Mouse (Mus musculus): ENCODE results near the gene Gmppb. TPM values are rescaled to one million over a fixed set of nuclear protein-coding genes. Genes with fewer than 3 reads are reported as not detected.

The Gmppb gene
- total RNA-seq, 2 experiments from 2014 or later = 7.8 to 10.7 TPM

DNA sequence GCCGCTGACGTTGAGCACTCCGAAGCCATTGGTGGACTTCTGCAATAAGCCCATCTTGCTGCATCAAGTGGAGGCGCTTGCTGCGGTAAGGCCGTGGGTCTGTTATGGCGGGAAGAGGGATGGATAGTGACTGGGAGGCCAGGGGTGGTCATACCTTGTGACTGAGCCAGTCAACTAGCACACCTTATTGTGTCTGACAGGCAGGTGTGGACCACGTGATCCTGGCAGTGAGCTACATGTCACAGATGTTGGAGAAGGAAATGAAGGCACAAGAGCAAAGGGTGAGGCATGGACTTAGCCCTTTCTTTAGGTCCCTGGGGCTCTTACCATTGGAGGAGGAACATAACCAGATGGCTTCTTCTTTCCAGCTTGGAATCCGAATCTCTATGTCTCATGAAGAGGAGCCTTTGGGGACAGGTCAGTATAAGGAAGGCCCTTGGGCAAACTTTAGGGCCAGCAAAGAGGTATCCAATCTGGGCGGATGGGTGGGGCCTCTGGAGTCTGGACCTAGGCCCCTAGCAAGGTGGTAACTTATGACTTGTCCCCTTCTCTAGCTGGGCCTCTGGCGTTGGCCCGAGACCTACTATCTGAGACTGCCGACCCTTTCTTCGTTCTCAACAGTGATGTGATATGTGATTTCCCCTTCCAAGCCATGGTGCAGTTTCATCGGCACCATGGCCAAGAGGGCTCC, 664 bp downstream of the Gmppb start:
- no peak for ATAC-seq (replicated peaks; ENCODE audit: low FRiP score, low TSS enrichment, poor library complexity, severe bottlenecking)

GRCm38 (mm10) chr9:108051184-108051930, 2.3 kb downstream of the Gmppb start:
- no peak for ATAC-seq (replicated peaks; ENCODE audit: low FRiP score, low TSS enrichment, poor library complexity, severe bottlenecking)

GRCm38 (mm10) chr9:108051931-108052220, 2.8 kb downstream of the Gmppb start:
- ATAC-seq (replicated peaks; ENCODE audit: low FRiP score, low TSS enrichment, poor library complexity, severe bottlenecking) = no peak

- ATAC-seq (replicated peaks; ENCODE audit: low FRiP score, low TSS enrichment, poor library complexity, severe bottlenecking) = no peak
Observed at GRCm38 (mm10) chr9:108052411-108052810, 3.4 kb downstream of the Gmppb start.

GRCm38 (mm10) chr9:108052885-108053664, 4.0 kb downstream of the Gmppb start, which contains the start of gene Amigo3:
Gene Amigo3, plus strand, starts transcription at chr9:108053159.
- peak; percentile 69 for ATAC-seq (replicated peaks; ENCODE audit: low FRiP score, low TSS enrichment, poor library complexity, severe bottlenecking)

DNA sequence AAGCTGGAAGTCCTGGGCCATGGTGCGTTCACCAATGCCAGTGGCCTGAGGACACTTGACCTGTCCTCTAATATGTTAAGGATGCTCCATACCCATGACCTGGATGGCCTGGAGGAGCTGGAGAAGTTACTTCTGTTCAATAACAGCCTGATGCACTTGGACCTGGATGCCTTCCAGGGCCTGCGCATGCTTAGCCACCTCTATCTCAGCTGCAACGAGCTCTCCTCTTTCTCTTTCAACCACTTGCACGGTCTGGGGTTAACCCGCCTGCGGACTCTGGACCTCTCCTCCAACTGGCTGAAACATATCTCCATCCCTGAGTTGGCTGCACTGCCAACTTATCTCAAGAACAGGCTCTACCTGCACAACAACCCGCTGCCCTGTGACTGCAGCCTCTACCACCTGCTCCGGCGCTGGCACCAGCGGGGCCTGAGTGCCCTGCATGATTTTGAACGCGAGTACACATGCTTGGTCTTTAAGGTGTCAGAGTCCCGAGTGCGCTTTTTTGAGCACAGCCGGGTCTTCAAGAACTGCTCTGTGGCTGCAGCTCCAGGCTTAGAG, 4.7 kb downstream of the Gmppb start:
- ATAC-seq (replicated peaks; ENCODE audit: low FRiP score, low TSS enrichment, poor library complexity, severe bottlenecking) = no peak

DNA sequence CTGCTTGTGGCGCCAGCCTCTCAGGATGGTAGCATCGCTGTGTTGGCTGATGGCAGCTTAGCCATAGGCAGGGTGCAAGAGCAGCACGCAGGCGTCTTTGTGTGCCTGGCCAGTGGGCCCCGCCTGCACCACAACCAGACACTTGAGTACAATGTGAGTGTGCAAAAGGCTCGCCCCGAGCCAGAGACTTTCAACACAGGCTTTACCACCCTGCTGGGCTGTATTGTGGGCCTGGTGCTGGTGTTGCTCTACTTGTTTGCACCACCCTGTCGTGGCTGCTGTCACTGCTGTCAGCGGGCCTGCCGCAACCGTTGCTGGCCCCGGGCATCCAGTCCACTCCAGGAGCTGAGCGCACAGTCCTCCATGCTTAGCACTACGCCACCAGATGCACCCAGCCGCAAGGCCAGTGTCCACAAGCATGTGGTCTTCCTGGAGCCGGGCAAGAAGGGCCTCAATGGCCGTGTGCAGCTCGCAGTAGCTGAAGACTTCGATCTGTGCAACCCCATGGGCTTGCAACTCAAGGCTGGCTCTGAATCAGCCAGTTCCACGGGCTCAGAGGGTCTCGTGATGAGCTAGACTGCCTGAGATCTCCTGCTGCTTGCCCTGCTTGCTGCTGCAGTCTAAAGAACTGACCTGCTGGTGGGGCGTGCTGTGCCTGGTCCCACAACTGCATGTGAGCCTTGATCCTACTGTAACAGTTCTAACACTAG, 5.4 kb downstream of the Gmppb start:
- ATAC-seq (replicated peaks; ENCODE audit: low FRiP score, low TSS enrichment, poor library complexity, severe bottlenecking) = no peak

DNA sequence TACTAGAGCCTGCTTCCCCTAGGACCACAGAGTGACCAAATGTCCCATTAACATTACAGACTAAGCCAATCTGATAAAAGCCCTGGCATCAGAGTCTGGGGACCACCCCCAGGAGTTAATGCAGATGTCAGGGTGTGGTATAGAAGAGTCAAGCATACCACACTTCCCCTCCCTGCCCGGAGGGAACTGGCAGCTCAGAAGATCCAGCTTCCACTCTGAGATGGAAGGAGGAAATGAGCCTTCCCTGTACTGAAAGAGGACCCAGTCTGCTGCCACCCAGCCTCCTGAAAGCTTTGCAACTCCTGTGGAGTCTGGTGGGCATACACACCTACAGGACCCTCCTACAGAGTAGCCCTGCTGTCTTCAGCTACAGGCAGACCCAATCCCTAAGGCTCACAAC, 6.0 kb downstream of the Gmppb start:
- ATAC-seq (replicated peaks; ENCODE audit: low FRiP score, low TSS enrichment, poor library complexity, severe bottlenecking) = no peak

DNA sequence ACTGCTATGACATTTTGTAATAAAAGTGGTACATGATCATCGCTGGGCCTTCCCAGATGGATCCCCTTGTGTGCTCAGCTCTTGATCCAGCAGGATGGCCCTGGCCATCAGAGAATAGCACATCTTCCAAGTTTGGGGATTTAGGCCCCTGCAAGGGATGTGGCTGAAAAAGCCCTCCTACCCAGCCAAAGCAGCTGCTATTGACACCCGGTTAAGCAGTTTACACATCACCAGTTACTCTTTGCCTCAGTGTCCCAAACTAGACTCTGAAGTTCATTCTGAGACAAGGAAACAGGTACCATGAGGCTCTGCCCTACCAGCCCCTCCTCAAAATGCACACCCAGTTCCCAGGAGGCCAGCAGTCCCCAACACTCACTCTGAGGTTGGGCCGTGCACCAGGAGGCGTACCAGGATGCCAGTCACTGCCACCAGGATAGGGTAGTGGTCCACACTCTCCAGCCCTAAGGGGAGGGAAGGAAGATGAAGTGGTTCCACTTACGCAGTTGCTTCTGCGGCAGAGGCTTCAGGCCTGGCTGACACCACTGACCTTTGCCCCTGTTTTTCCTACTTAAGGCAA, 6.7 kb downstream of the Gmppb start:
- ATAC-seq (replicated peaks; ENCODE audit: low FRiP score, low TSS enrichment, poor library complexity, severe bottlenecking) = no peak

DNA sequence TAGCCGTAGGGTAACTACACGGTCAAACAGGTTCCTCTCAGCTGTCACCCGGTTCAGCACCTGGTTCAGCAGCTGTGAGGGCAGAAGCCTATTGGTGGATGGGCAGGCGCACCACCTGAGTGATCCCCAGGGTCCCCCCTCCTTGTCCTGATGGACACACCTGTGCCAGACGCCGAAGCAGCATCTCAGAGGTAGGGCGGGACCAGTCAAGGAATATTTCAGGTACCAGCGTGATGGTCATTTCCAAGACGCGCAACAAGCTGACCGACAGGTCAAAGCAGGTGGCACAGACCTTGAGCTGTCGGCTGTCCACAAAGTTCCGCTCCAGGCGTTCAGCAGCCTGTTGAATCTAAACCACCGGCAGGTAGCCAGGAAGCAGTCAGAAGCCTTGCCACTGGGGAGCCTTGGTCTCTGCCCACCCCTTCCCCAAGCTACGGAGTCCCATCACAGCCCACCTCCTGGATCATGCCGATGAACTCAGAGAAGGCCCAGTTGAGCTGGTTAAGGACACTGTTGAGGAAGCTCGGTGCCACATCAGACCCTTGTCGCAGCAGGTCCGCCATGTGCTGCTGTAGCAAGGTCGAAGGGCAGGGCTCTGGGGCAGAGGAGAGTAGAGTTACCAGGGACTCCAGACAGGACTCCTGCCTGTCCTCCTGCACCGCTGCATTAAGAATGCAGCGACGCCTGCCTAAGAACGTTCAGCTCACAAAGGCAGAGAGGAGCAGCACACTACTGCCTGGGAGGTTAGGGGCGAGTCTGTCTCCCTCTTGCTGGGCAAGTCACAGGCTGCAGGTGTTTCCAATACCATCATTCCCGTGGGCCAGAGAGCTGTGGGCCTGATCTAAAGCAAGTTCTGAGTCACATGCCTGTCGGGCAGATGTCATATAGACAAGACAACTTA, 7.6 kb downstream of the Gmppb start:
- ATAC-seq (replicated peaks; ENCODE audit: low FRiP score, low TSS enrichment, poor library complexity, severe bottlenecking) = no peak

GRCm38 (mm10) chr9:108057262-108057562, 8.2 kb downstream of the Gmppb start:
- ATAC-seq (replicated peaks; ENCODE audit: low FRiP score, low TSS enrichment, poor library complexity, severe bottlenecking) = no peak

- no peak for ATAC-seq (replicated peaks; ENCODE audit: low FRiP score, low TSS enrichment, poor library complexity, severe bottlenecking)
Observed at GRCm38 (mm10) chr9:108058291-108058690, 9.2 kb downstream of the Gmppb start.

DNA sequence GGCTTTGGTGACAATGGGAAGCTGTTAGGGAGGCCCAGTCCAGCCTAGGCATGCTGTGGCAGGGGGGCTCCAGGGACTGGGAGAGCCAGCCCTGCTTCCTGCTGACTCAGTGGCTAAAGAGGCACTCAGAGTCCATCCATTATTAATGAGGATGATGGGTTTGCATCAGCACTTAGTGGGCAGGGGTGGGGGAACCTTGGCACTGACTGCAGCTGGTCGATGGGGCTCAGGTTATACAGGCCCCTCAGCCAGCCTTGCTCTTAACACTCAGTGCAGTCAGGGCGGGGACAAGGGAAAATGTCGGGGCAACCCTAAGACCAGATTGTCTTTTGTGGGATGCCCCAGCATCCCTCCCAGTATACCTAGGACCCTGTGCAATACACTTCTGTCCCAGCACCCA, 13.1 kb downstream of the Gmppb start:
- ATAC-seq (replicated peaks; ENCODE audit: low FRiP score, low TSS enrichment, poor library complexity, severe bottlenecking) = no peak

DNA sequence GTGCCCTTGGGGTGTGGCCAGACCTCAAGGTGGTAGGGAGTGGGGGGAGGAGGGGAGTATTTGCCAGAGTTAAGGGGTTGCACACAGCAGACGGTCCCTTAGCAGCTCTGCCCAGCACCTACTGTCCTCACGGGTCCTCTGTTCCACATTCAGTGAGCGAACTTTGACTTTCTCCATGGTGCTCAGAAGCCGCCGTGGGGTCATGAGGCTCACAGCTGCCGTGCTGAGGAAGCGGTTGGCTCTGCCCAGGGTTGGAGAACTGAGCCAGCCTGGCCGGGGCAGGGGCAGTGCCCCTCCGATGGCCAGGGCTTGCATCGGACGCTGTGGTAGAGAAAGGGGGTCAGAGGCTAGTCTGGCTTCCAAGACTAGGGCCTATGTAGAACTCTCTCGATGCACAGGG, 14.3 kb downstream of the Gmppb start:
- no peak for ATAC-seq (replicated peaks; ENCODE audit: low FRiP score, low TSS enrichment, poor library complexity, severe bottlenecking)

DNA sequence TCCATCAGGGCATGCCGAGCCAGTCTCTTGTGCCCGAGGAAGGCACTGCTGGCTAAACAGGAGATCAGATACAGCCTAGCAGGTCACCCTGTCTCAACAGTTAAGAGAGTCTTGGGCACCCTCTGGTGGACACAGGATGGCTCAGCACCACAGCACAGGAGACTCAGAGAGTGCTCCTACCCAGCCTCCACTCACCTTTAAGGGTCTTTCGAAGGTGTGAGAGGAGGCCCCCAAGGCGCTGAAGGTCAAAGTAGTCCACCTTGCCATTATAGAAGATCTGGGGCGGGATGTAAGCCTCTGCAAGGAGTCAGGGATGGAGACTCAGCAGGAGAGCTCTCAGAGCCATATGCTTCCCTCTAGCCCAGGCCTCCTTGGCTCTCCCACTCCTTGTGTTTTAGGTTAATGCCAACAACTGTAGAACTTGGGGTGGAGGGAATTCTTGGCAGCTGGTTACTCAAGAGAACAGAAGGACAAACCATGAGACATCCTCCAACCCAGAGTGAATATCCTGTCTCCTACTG, 16.5 kb downstream of the Gmppb start:
- peak; percentile 76 for ATAC-seq (replicated peaks; ENCODE audit: low FRiP score, low TSS enrichment, poor library complexity, severe bottlenecking)

DNA sequence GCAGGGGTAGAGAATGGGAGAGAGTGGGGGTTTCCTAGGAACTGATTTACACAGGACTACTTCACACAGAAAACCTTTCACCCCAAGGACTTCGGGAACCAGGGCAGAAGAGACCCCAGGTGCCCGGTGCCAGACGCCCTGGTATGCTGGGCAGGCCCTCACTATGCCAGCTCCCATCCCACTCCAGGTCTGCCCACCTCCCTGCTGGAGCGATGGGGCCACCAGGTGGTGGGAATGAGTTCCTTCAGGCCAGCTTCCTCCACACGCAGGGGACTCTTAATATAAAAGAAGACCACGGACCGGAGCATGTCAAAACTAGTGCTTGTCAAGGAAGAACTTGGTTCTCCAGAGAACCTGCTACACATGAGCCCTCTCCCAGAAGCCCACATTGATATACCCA, 18.2 kb downstream of the Gmppb start:
- no peak for ATAC-seq (replicated peaks; ENCODE audit: low FRiP score, low TSS enrichment, poor library complexity, severe bottlenecking)

- 0 out of 2 replicates have a peak, but pooled peaks have one; percentile 26 for ATAC-seq (replicated peaks; ENCODE audit: low FRiP score, low TSS enrichment, poor library complexity, severe bottlenecking)
Observed at GRCm38 (mm10) chr9:108067900-108068299, 18.9 kb downstream of the Gmppb start.

DNA sequence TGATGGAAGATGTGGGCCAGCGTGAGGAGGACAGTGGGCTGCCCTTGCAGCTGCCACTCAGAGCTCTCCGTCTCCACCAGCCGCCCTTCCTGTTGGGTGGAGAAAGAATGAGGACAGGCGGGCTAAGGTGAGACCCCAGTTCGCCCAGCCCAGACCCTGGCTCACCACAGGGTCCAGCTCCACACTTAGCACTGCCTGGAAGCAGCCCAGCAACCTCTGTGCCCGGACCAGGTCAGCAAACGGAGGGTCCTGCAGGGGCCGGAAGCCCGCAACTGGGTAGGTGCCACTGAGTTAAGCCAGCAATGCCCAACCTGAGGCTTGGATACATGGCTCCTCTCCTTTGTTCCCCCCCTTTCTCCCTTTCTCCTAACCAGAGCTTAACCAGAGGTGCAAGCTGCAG, 20.0 kb downstream of the Gmppb start:
- no peak for ATAC-seq (replicated peaks; ENCODE audit: low FRiP score, low TSS enrichment, poor library complexity, severe bottlenecking)
